14 mouse cellular contexts compared by ENCODE assay signal in the genomic region with DNA sequence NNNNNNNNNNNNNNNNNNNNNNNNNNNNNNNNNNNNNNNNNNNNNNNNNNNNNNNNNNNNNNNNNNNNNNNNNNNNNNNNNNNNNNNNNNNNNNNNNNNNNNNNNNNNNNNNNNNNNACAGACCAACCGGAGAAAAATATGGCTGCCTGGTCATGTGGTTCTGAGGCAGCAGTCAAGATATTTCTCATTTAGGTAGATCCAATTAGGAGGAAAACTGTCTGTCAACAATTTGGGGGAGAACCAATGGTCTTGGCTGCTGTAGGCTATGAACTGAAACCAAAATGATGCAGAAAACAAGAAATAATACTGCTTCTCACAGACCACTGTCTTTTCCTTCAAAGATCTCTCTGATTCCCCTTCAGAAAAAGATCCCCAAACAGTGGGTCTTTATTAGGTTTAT.
"Had no signal": no experiment of that assay in that cellular context is flagged by ENCODE, and none has a peak within 500 bp of the region (broad histone marks: within the 10 kb centered on the region; RNA-seq: fewer than 3 reads in every experiment).

No protein-coding gene starts in this region.

- H3K9ac ChIP-seq: lung, embryonic 14.5 days; midbrain, embryonic 13.5 days; midbrain, embryonic 15.5 days; neural tube, embryonic 12.5 days; stomach, embryonic 15.5 days had no signal

- H3K4me3 ChIP-seq: midbrain, embryonic 13.5 days; midbrain, embryonic 15.5 days; neural tube, embryonic 12.5 days; stomach, embryonic 15.5 days had no signal

- H3K9me3 ChIP-seq: midbrain, embryonic 13.5 days; midbrain, embryonic 15.5 days; neural tube, embryonic 12.5 days; stomach, embryonic 15.5 days had no signal

- H3K4me1 ChIP-seq: midbrain, embryonic 13.5 days; midbrain, embryonic 15.5 days; neural tube, embryonic 12.5 days; stomach, embryonic 15.5 days had no signal

- DNase-seq: lung, adult 18-20 months; lung, embryonic 14.5 days; lung, postnatal 10 days; lung, postnatal 4 days; right cerebral cortex, postnatal 14 days; thymus, adult 2 months; thymus, postnatal 25 days; thymus, postnatal 4 days had no signal

- H3K27me3 ChIP-seq: midbrain, embryonic 13.5 days; midbrain, embryonic 15.5 days; neural tube, embryonic 12.5 days; stomach, embryonic 15.5 days had no signal

- H3K27ac ChIP-seq: midbrain, embryonic 13.5 days; midbrain, embryonic 15.5 days; neural tube, embryonic 12.5 days; stomach, embryonic 15.5 days; stomach, postnatal 0 days had no signal

- ATAC-seq: midbrain, embryonic 13.5 days; midbrain, embryonic 15.5 days had no signal

- H3K36me3 ChIP-seq: midbrain, embryonic 13.5 days; midbrain, embryonic 15.5 days; neural tube, embryonic 12.5 days; stomach, embryonic 15.5 days had no signal

- H3K4me2 ChIP-seq: lung, embryonic 14.5 days; midbrain, embryonic 11.5 days; midbrain, embryonic 13.5 days; midbrain, embryonic 15.5 days; neural tube, embryonic 12.5 days; stomach, embryonic 15.5 days had no signal
